10 mouse cellular contexts compared by ENCODE assay signal in genomic region chr5:103780836-103781235, GRCm38 (mm10).
DNase-seq lines count a peak whose midpoint lies in the region; ATAC-seq and TF ChIP-seq lines count a peak whose summit lies in the region.
"Had no signal": no experiment of that assay in that cellular context is flagged by ENCODE, and none has a peak within 500 bp of the region (broad histone marks: within the 10 kb centered on the region; RNA-seq: fewer than 3 reads in every experiment).

No protein-coding gene starts in this region.

- no peak overlapping the region for H3K9ac ChIP-seq in kidney, embryonic 16.5 days (replicated peaks; ENCODE audit: low read length)
- H3K9ac ChIP-seq: forebrain, embryonic 12.5 days had no signal

- 77% methylated on average over 6 of the region's 6 CpGs for WGBS in kidney, adult 2 months
- 83% methylated on average over 6 of the region's 6 CpGs for WGBS in kidney, embryonic 16.5 days

- peaks cover 63% of the 10 kb centered on the region for H3K4me1 ChIP-seq in kidney, adult 2 months (ENCODE audit: control insufficient read depth, insufficient read depth, low read length)
- peaks cover 68% of the 10 kb centered on the region for H3K4me1 ChIP-seq in kidney, embryonic 16.5 days (ENCODE audit: insufficient read depth, low read length)

- no peak overlapping the region for H3K4me2 ChIP-seq in kidney, embryonic 16.5 days (replicated peaks; ENCODE audit: low read depth, low read length)
- H3K4me2 ChIP-seq: forebrain, embryonic 12.5 days had no signal

- H3K36me3 ChIP-seq in kidney, adult 2 months (ENCODE audit: control insufficient read depth, insufficient read depth, low read length), result no peaks in the 10 kb centered on the region
- peaks cover 10% of the 10 kb centered on the region for H3K36me3 ChIP-seq in kidney, embryonic 16.5 days (ENCODE audit: insufficient read depth, low read length)

- H3K9me3 ChIP-seq in kidney, embryonic 16.5 days (ENCODE audit: low read length), result no peaks in the 10 kb centered on the region
- H3K9me3 ChIP-seq: forebrain, embryonic 12.5 days had no signal

- H3K27ac ChIP-seq in kidney, adult 2 months (ENCODE audit: insufficient read depth, low read depth, low read length), result no peak overlapping the region
- H3K27ac ChIP-seq in kidney, embryonic 16.5 days (ENCODE audit: low read length), result no peak overlapping the region
- H3K27ac ChIP-seq: forebrain, embryonic 12.5 days had no signal

- no peak overlapping the region for H3K4me3 ChIP-seq in kidney, adult 2 months (ENCODE audit: insufficient read depth, low read depth, low read length)
- H3K4me3 ChIP-seq in kidney, embryonic 16.5 days (ENCODE audit: low read length), result no peak overlapping the region
- H3K4me3 ChIP-seq: forebrain, embryonic 12.5 days had no signal

- no peaks in the 10 kb centered on the region for H3K27me3 ChIP-seq in kidney, adult 2 months (replicated peaks; ENCODE audit: control insufficient read depth, insufficient read depth, low read length)
- no peaks in the 10 kb centered on the region for H3K27me3 ChIP-seq in kidney, embryonic 16.5 days (ENCODE audit: insufficient read depth, low read length)
- H3K27me3 ChIP-seq: forebrain, embryonic 12.5 days; Patski had no signal

- TF ChIP-seq CTCF in kidney, adult 2 months (conservative IDR thresholded peaks at IDR 0.05; ENCODE audit: insufficient read depth, insufficient read length, low read depth, low read length), result no peak

- ATAC-seq in kidney, embryonic 16.5 days (ENCODE audit: low FRiP score, low TSS enrichment), result no peak
- ATAC-seq: Patski had no signal

- peak; percentile 61 for DNase-seq in adrenal gland, postnatal 10 days
- DNase-seq in adrenal gland, adult 18-20 months (ENCODE audit: low spot score in 2 of 2), result no peak
- peak; percentile 54 for DNase-seq in kidney, adult 2 months
- DNase-seq in right cerebral cortex, postnatal 10 days (ENCODE audit: low spot score in 2 of 2), result peak; percentile 47 to 61
- no peak for DNase-seq in right cerebral cortex, postnatal 36 days (ENCODE audit: low spot score in 2 of 2)
- DNase-seq in thymus, postnatal 4 days, result peak; percentile 70
- DNase-seq in urinary bladder, postnatal 36 days (ENCODE audit: low spot score in 2 of 2), result no peak

- TF ChIP-seq POLR2A in kidney, adult 2 months (IDR thresholded peaks at IDR 0.05; ENCODE audit: low read depth, low read length), result no peak

Comparison
In these comparisons a context has a peak if more than half of its experiments do, and no peak if none do; other contexts are left out.
1. DNase-seq: peak in adrenal gland, postnatal 10 days (single experiment), kidney, adult 2 months (single experiment), right cerebral cortex, postnatal 10 days (2 of 2) and thymus, postnatal 4 days (single experiment); none in adrenal gland, adult 18-20 months (0 of 2), right cerebral cortex, postnatal 36 days (0 of 2) and urinary bladder, postnatal 36 days (0 of 2).